Mouse (Mus musculus): ENCODE results near the gene Slc16a10. TPM values are rescaled to one million over a fixed set of nuclear protein-coding genes. Genes with fewer than 3 reads are reported as not detected.

Gene Slc16a10
- polyA plus RNA-seq, 1 experiment from 2014 or later, result 11.0 TPM

GRCm38 (mm10) chr10:40129134-40129533, 12.9 kb downstream of the Slc16a10 start:
- no peaks in the 10 kb centered on the region for H3K27me3 ChIP-seq (ENCODE audit: control insufficient read depth, insufficient read depth, low read length)
- H3K4me3 ChIP-seq (ENCODE audit: low read depth, low read length), result no peak overlapping the region
- no peak for DNase-seq (ENCODE audit: low spot score)
- ATAC-seq (ENCODE audit: insufficient number of reproducible peaks, low FRiP score, low TSS enrichment, low read depth), result no peak
- no peaks in the 10 kb centered on the region for H3K36me3 ChIP-seq (ENCODE audit: control insufficient read depth, insufficient read depth, low read length)
- no peak overlapping the region for H3K27ac ChIP-seq (replicated peaks; ENCODE audit: low read depth, low read length)
- no peaks in the 10 kb centered on the region for H3K4me1 ChIP-seq (ENCODE audit: control insufficient read depth, insufficient read depth, low read length)
- no peak overlapping the region for H3K4me2 ChIP-seq (ENCODE audit: low read depth, severe bottlenecking)
- no peaks in the 10 kb centered on the region for H3K9me3 ChIP-seq (ENCODE audit: control insufficient read depth, low read length)
- H3K9ac ChIP-seq (ENCODE audit: low read length), result no peak overlapping the region

GRCm38 (mm10) chr10:40128497-40128896, 13.6 kb downstream of the Slc16a10 start:
- ATAC-seq (ENCODE audit: insufficient number of reproducible peaks, low FRiP score, low TSS enrichment, low read depth), result no peak
- WGBS, result 89% methylated on average over 7 of the region's 7 CpGs
- H3K4me2 ChIP-seq (ENCODE audit: low read depth, severe bottlenecking), result no peak overlapping the region

GRCm38 (mm10) chr10:40125200-40125599, 16.9 kb downstream of the Slc16a10 start:
- Histone ChIP-seq H3K4me2 (ENCODE audit: low read depth, severe bottlenecking) (no peak overlapping the region), H3K4me3 (ENCODE audit: low read depth, low read length) (no peak overlapping the region), H3K27me3 (ENCODE audit: control insufficient read depth, insufficient read depth, low read length) (no peaks in the 10 kb centered on the region), H3K4me1 (ENCODE audit: control insufficient read depth, insufficient read depth, low read length) (no peaks in the 10 kb centered on the region), H3K9me3 (ENCODE audit: control insufficient read depth, low read length) (no peaks in the 10 kb centered on the region), H3K27ac (replicated peaks; ENCODE audit: low read depth, low read length) (no peak overlapping the region), H3K36me3 (ENCODE audit: control insufficient read depth, insufficient read depth, low read length) (no peaks in the 10 kb centered on the region), H3K9ac (ENCODE audit: low read length) (no peak overlapping the region)
- no peak for ATAC-seq (ENCODE audit: insufficient number of reproducible peaks, low FRiP score, low TSS enrichment, low read depth)
- WGBS, result 89% methylated on average over 9 of the region's 9 CpGs
- DNase-seq (ENCODE audit: low spot score), result no peak

More at GRCm38 (mm10) chr10:40128497-40128896, 13.6 kb downstream of the Slc16a10 start:
- no peaks in the 10 kb centered on the region for H3K4me1 ChIP-seq (ENCODE audit: control insufficient read depth, insufficient read depth, low read length)
- H3K27me3 ChIP-seq (ENCODE audit: control insufficient read depth, insufficient read depth, low read length), result no peaks in the 10 kb centered on the region
- H3K36me3 ChIP-seq (ENCODE audit: control insufficient read depth, insufficient read depth, low read length), result no peaks in the 10 kb centered on the region
- DNase-seq (ENCODE audit: low spot score), result no peak
- no peak overlapping the region for H3K4me3 ChIP-seq (ENCODE audit: low read depth, low read length)
- H3K9me3 ChIP-seq (ENCODE audit: control insufficient read depth, low read length), result no peaks in the 10 kb centered on the region
- no peak overlapping the region for H3K27ac ChIP-seq (replicated peaks; ENCODE audit: low read depth, low read length)
- H3K9ac ChIP-seq (ENCODE audit: low read length), result no peak overlapping the region

- Histone ChIP-seq H3K27me3 (ENCODE audit: control insufficient read depth, insufficient read depth, low read length) (no peaks in the 10 kb centered on the region), H3K9me3 (ENCODE audit: control insufficient read depth, low read length) (no peaks in the 10 kb centered on the region), H3K9ac (ENCODE audit: low read length) (no peak overlapping the region), H3K4me2 (ENCODE audit: low read depth, severe bottlenecking) (no peak overlapping the region), H3K27ac (replicated peaks; ENCODE audit: low read depth, low read length) (no peak overlapping the region), H3K36me3 (ENCODE audit: control insufficient read depth, insufficient read depth, low read length) (no peaks in the 10 kb centered on the region), H3K4me1 (ENCODE audit: control insufficient read depth, insufficient read depth, low read length) (no peaks in the 10 kb centered on the region), H3K4me3 (ENCODE audit: low read depth, low read length) (no peak overlapping the region)
- 83% methylated on average over 4 of the region's 4 CpGs for WGBS
- DNase-seq (ENCODE audit: low spot score), result no peak
- ATAC-seq (ENCODE audit: insufficient number of reproducible peaks, low FRiP score, low TSS enrichment, low read depth), result no peak
Observed at GRCm38 (mm10) chr10:40124570-40124969, 17.5 kb downstream of the Slc16a10 start.

- Histone ChIP-seq H3K27me3 (ENCODE audit: control insufficient read depth, insufficient read depth, low read length) (no peaks in the 10 kb centered on the region), H3K4me2 (ENCODE audit: low read depth, severe bottlenecking) (no peak overlapping the region), H3K9me3 (ENCODE audit: control insufficient read depth, low read length) (no peaks in the 10 kb centered on the region), H3K36me3 (ENCODE audit: control insufficient read depth, insufficient read depth, low read length) (no peaks in the 10 kb centered on the region), H3K4me1 (ENCODE audit: control insufficient read depth, insufficient read depth, low read length) (no peaks in the 10 kb centered on the region), H3K4me3 (ENCODE audit: low read depth, low read length) (no peak overlapping the region), H3K9ac (ENCODE audit: low read length) (no peak overlapping the region), H3K27ac (replicated peaks; ENCODE audit: low read depth, low read length) (no peak overlapping the region)
- ATAC-seq (ENCODE audit: insufficient number of reproducible peaks, low FRiP score, low TSS enrichment, low read depth), result no peak
- WGBS, result 89% methylated on average over 2 of the region's 2 CpGs
- DNase-seq (ENCODE audit: low spot score), result no peak
Observed at GRCm38 (mm10) chr10:40124096-40124495, 18.0 kb downstream of the Slc16a10 start.

GRCm38 (mm10) chr10:40119466-40119865, 22.6 kb downstream of the Slc16a10 start:
- H3K36me3 ChIP-seq (ENCODE audit: control insufficient read depth, insufficient read depth, low read length), result no peaks in the 10 kb centered on the region
- ATAC-seq (ENCODE audit: insufficient number of reproducible peaks, low FRiP score, low TSS enrichment, low read depth) (no peak), DNase-seq (ENCODE audit: low spot score) (no peak)
- no peaks in the 10 kb centered on the region for H3K4me1 ChIP-seq (ENCODE audit: control insufficient read depth, insufficient read depth, low read length)
- no peak overlapping the region for H3K4me2 ChIP-seq (ENCODE audit: low read depth, severe bottlenecking)
- H3K27ac ChIP-seq (replicated peaks; ENCODE audit: low read depth, low read length), result no peak overlapping the region
- 91% methylated on average over 3 of the region's 3 CpGs for WGBS
- no peak overlapping the region for H3K4me3 ChIP-seq (ENCODE audit: low read depth, low read length)
- H3K9ac ChIP-seq (ENCODE audit: low read length), result no peak overlapping the region
- H3K9me3 ChIP-seq (ENCODE audit: control insufficient read depth, low read length), result no peaks in the 10 kb centered on the region
- H3K27me3 ChIP-seq (ENCODE audit: control insufficient read depth, insufficient read depth, low read length), result no peaks in the 10 kb centered on the region

GRCm38 (mm10) chr10:40118743-40119387, 23.2 kb downstream of the Slc16a10 start:
- DNase-seq (ENCODE audit: low spot score) (no peak), ATAC-seq (ENCODE audit: insufficient number of reproducible peaks, low FRiP score, low TSS enrichment, low read depth) (no peak)
- H3K9ac ChIP-seq (ENCODE audit: low read length), result no peak overlapping the region
- H3K4me2 ChIP-seq (ENCODE audit: low read depth, severe bottlenecking), result no peak overlapping the region
- H3K4me3 ChIP-seq (ENCODE audit: low read depth, low read length), result no peak overlapping the region
- no peaks in the 10 kb centered on the region for H3K4me1 ChIP-seq (ENCODE audit: control insufficient read depth, insufficient read depth, low read length)
- H3K9me3 ChIP-seq (ENCODE audit: control insufficient read depth, low read length), result no peaks in the 10 kb centered on the region
- WGBS, result 79% methylated on average over 5 of the region's 5 CpGs
- no peaks in the 10 kb centered on the region for H3K36me3 ChIP-seq (ENCODE audit: control insufficient read depth, insufficient read depth, low read length)
- no peaks in the 10 kb centered on the region for H3K27me3 ChIP-seq (ENCODE audit: control insufficient read depth, insufficient read depth, low read length)
- no peak overlapping the region; the same call in 1 of the 2 replicates for H3K27ac ChIP-seq (replicated peaks; ENCODE audit: low read depth, low read length)

- WGBS, result 89% methylated on average over 7 of the region's 7 CpGs
- Histone ChIP-seq H3K4me2 (ENCODE audit: low read depth, severe bottlenecking) (no peak overlapping the region), H3K9me3 (ENCODE audit: control insufficient read depth, low read length) (no peaks in the 10 kb centered on the region), H3K27ac (replicated peaks; ENCODE audit: low read depth, low read length) (no peak overlapping the region), H3K9ac (ENCODE audit: low read length) (no peak overlapping the region), H3K36me3 (ENCODE audit: control insufficient read depth, insufficient read depth, low read length) (no peaks in the 10 kb centered on the region), H3K27me3 (ENCODE audit: control insufficient read depth, insufficient read depth, low read length) (no peaks in the 10 kb centered on the region), H3K4me3 (ENCODE audit: low read depth, low read length) (no peak overlapping the region), H3K4me1 (ENCODE audit: control insufficient read depth, insufficient read depth, low read length) (no peaks in the 10 kb centered on the region)
- ATAC-seq (ENCODE audit: insufficient number of reproducible peaks, low FRiP score, low TSS enrichment, low read depth) (no peak), DNase-seq (ENCODE audit: low spot score) (no peak)
Observed at GRCm38 (mm10) chr10:40113517-40114085, 28.5 kb downstream of the Slc16a10 start.

- no peaks in the 10 kb centered on the region for H3K4me1 ChIP-seq (ENCODE audit: control insufficient read depth, insufficient read depth, low read length)
- H3K9me3 ChIP-seq (ENCODE audit: control insufficient read depth, low read length), result no peaks in the 10 kb centered on the region
- ATAC-seq (ENCODE audit: insufficient number of reproducible peaks, low FRiP score, low TSS enrichment, low read depth) (no peak), DNase-seq (ENCODE audit: low spot score) (no peak)
- H3K4me3 ChIP-seq (ENCODE audit: low read depth, low read length), result no peak overlapping the region
- H3K4me2 ChIP-seq (ENCODE audit: low read depth, severe bottlenecking), result no peak overlapping the region
- H3K9ac ChIP-seq (ENCODE audit: low read length), result no peak overlapping the region
- 89% methylated on average over 10 of the region's 10 CpGs for WGBS
- H3K36me3 ChIP-seq (ENCODE audit: control insufficient read depth, insufficient read depth, low read length), result no peaks in the 10 kb centered on the region
- no peaks in the 10 kb centered on the region for H3K27me3 ChIP-seq (ENCODE audit: control insufficient read depth, insufficient read depth, low read length)
- H3K27ac ChIP-seq (replicated peaks; ENCODE audit: low read depth, low read length), result no peak overlapping the region
Observed at GRCm38 (mm10) chr10:40112256-40112655, 29.8 kb downstream of the Slc16a10 start.

Data from limb, embryonic 11.5 days (tissue).